Mouse (Mus musculus) left cerebral cortex, postnatal 36 days (tissue): ENCODE data around the gene Syna. TPM values are rescaled to one million over a fixed set of nuclear protein-coding genes. Genes with fewer than 3 reads are reported as not detected.

ENCODE experiments used
- microRNA-seq: library from miRNA; unstranded; fragments of <30 nt; microRNA quantifications from one replicate; pipeline ENCODE4 v1.2.0, GENCODE M21; 2022
- total RNA-seq, 2 experiments: library from RNA; stranded (reverse); gene quantifications; 2 replicates each; pipeline ENCODE4 v1.2.3; 2021

Syna gene
- total RNA-seq, 2 experiments from 2014 or later, result 0.15 to 0.18 TPM

Small RNAs within 50 kb of the gene (microRNA-seq; reads per million reads assigned to microRNA genes)
- gene Mir7228, result not detected

Other genes starting within 250 kb of the Syna start
- 100 to 1,000 TPM; 212 to 223 TPM for gene Gtf2i, start 245.4 kb downstream of the Syna start, total RNA-seq
- 10 to 100 TPM; 38.5 to 57.8 TPM for gene Gtf2ird1, start 103.5 kb downstream of the Syna start, total RNA-seq
- gene Clip2, start 7.7 kb downstream of the Syna start, total RNA-seq, result 100 to 1,000 TPM; 111 TPM
- 10 to 100 TPM; 54.7 to 66.9 TPM for gene Rfc2, start 21.2 kb upstream of the Syna start, total RNA-seq
- 1 to 10 TPM; 2.1 to 2.8 TPM for gene Lat2, start 54.9 kb upstream of the Syna start, total RNA-seq
- gene Eif4h, start 79.3 kb upstream of the Syna start, total RNA-seq, result 100 to 1,000 TPM; 317 to 353 TPM
- gene Limk1, start 128.4 kb upstream of the Syna start, total RNA-seq, result 10 to 100 TPM; 63.2 to 71.6 TPM
- gene Eln, start 187.2 kb upstream of the Syna start, total RNA-seq, result 10 to 100 TPM; 11.6 to 17.0 TPM